Mouse (Mus musculus) megakaryocyte, adult 5-6 weeks (primary cell): ENCODE measurements around the gene Hhipl1. TPM values are rescaled to one million over a fixed set of nuclear protein-coding genes. Genes with fewer than 3 reads are reported as not detected.

ENCODE experiments used
- ATAC-seq: 2 replicates; pipeline ENCODE4 v1.8.0; 2016; ENCODE audit warnings: mild to moderate bottlenecking, inconsistent platforms; ENCODE audit not compliant: poor library complexity, severe bottlenecking
- total RNA-seq, 2 experiments: library from RNA; stranded (forward) in 1 of 2; stranded (reverse) in 1 of 2; fragments of 153-499, 151-499 nt in 1 of 2; fragments of 221-1000, 200-1000 nt in 1 of 2; gene quantifications; 2 replicates each; pipeline versions ENCODE4 v1.2.3 to v1.2.4; 2015 to 2017

Gene Hhipl1
- total RNA-seq, 2 experiments from 2014 or later = not detected

DNA sequence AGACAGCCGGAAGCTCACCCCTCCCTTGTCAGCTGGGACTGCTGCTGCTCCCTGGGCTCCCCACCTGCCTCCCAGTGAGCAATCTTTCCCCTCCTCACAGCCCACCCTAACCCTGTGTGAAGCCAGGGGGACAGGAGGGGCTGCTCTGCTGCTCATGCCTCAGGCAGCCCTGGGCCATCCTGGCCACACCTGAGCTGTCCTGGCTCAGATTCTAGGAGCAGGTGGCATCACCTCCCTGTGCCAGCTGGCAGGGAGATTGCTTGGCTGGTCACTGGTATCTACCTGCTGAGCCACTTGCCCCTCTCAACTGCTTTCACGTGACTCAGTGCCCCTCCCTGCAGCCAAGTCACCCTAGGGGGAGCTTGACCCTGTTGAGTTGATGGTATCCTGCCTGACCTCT is 48.2 kb downstream of the Hhipl1 start:
- ATAC-seq = no peak

DNA sequence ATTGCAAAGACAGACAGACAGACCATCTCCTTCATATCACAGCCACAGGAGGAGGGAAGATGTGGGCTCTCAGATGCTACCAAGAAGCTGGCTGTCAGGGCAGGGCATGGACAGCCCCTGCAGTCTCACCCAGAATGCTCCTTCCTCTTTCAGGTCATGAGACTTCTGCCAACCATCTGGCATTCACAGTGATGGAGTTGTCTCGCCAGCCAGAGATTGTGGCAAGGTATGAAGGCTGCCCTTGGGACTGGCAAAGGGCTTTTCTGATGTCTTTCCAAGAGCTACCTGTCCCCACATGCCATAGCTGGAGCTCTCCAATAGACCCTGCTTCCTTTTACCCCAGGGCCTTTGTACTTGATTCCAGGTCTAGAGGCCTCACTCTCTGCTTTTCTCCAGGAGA is 49.2 kb downstream of the Hhipl1 start:
- ATAC-seq = no peak

DNA sequence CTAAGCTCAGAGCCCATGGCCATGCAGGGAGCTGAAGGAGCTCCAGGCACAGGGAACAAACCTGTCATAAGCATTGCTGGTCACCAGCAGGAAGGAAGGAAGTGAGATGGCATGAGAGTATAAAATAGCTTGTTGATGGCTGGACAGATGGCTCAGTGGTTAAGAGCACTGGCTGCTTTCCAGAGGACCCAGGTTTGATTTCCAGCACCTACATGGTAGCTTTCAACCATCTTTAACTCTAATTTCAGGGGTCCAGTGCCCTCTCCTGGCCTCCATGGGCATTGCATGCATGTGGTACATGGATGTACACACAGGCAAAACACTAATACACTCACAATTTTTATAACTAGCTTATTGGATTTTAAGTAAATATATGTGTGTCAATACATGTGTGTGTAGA is 49.9 kb downstream of the Hhipl1 start:
- no peak for ATAC-seq

DNA sequence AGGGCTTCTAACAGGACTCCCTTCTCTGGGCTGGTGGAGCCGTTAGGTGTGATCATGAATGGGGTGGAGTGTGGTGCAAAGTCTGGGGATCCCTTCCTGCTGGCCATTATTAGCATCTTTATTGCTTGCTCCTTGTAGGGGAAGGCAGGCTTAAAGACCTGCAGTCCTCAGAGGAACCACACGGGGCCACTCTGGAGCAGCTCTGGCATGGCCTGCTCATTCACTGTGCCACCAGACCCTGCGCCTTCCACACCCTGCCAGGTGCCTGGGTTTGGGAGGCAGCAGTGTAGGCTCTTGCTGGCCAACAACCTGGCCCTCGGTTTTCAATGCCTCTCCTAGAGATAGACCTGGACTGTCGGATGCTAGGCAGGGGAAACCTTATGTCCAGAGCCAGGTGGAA is 57.7 kb downstream of the Hhipl1 start:
- peak; percentile 88 for ATAC-seq

DNA sequence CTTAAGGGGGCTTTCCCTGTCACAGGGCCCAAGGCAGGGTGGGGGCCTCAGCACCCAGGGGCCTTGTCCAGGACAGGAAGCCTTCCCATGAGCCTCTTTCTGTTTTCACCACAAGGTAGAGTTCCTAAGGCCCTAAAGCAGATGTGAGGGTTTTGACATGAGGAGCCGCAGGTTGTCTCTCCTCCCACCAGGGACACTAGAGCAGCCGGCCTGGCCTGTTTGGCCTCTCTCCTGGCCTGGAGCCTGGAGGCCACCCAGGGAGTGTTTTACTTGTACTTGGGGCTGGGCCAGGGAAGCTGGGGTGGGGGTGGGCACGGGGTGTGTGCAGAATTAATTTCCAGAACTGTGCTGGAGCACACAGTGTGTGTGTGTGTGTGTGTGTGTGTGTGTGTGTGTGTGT is 59.3 kb downstream of the Hhipl1 start:
- no peak for ATAC-seq

DNA sequence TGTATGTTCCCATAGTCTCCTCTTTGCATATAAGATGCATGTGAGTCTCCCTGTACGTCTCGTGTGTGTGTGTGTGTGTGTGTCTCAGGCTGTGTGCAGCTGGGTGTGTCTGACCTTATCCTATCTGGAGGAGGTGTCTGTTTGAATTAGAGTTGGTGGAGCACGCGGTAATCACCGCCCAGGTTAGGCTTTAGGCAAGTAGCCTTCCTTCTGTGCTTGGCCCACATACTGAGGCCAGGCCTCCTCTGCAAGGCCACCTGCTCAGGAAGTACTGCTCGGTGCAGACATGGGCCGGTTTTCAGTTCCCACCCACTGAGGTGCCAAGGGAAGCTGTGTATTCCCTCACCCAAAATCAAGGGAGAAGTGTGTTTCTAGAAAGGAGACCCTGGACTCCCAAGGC is 59.8 kb downstream of the Hhipl1 start:
- no peak for ATAC-seq

DNA sequence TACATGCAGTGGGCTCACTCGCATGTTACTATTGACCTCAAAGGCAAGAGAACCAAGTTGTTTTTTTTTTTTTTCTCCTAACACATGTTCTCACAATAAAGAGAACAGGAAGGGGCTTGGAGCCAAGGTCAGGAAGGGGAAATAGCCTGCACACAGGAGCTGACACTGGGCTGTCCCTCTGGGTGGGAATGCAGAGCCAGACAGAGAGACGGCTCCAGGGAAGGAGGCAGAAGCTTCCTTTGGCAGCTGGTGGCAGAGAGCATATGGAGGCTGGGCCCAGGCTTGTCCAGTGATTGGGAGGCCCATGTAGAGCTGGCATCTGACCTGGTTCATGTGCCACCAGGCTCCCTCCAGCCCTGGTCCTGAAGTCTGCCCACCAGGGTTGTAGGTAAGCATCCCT is 61.8 kb downstream of the Hhipl1 start:
- ATAC-seq = no peak

DNA sequence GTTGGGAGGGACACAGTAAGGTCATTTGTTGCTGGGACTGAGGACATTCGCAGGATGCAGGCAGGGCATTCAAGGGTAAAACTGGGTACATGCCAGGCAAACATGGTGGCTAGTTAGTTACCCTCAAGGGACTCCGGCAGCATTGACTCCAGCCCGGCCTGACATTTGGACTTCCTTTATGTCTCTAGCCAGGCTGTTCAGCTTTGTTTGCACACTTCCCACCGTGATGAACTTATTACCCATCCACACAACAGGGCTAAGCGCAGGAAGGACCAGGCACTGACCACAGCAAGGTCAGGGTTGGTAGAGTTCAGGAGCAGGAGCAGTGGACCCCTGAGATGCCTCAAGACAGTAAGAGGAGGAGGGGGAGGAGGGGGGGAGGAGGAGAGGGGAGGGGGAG is 62.9 kb downstream of the Hhipl1 start:
- ATAC-seq = no peak

DNA sequence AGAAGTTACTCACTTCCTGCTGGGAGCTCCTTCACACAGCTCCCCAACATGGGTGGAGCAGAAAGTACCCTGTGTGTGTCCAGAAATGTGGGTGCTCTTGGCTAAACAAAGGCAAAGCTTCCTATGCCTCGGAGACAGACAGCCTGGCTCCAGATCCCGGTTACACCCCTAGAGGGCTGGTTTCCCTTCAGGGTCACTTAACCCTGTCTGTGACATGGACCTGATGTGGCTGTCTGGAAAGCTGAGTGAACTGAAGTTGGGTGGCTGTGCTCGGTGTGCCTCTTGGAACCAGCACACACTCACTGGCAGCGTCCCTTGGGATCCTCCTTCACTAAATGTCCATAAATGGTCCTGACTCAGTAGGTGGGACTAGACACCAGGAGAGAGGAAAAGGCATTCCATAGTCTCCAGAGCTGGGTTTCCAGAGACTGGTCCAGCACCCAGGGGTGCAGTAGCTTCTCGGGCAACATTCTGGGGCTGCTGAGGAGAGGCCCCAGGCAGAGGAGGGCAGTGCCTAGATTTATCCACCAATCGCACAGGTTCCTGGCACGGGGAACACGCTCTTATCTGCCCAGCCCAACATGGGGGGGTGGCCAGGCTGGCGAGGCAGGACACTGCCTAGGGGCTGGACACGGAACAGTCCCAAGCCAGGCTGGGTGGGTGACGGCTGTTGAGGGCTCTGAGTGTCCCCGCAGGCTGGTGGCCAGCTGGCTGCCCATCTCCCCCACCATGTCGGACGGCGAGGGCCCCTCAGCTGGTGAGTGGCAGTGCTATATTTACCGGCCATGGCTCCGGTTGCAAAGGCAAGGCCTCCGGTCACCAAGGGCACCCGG is 64.7 kb downstream of the Hhipl1 start, which contains the start of gene Eml1:
Gene Eml1 (plus strand): TSS at position 362 of the 833 bp plus-strand sequence.
- no peak for ATAC-seq

DNA sequence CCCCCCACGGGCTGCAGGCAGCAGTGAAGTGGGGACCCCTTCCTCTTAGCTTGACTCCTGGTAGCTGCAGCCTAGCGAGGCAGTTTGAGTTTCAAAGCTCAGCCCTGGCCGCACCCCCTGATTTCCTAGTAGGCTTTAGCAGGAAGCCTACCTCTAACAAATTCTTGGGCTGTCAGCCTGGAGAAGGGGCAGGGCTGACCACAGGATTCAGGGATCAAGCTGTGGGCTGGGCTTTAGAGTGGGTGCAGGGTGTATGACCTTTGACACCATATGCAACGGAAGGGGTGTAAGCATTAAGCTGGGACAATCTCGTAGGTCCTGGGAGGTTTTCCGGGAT is 65.3 kb downstream of the Hhipl1 start:
- ATAC-seq = no peak

DNA sequence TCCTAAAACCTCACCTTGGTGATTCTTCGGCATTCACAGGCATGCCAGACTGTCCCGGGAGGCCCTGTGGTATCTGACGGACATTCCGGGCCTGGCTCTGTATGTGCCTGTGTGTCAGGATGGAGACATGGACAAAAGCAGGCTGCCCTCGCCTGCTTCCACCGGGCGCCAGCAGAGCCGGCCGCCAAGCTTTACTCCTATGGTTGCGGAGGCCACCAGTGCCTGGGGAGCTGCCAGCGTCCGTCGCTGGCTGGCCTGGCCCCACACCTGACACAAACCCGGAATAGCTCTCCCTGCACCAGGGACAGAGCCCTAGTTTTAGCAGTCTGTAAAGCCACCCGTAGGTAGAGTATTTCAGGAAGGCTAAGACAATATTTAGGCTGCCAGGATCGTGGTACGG is 66.2 kb downstream of the Hhipl1 start:
- no peak for ATAC-seq

DNA sequence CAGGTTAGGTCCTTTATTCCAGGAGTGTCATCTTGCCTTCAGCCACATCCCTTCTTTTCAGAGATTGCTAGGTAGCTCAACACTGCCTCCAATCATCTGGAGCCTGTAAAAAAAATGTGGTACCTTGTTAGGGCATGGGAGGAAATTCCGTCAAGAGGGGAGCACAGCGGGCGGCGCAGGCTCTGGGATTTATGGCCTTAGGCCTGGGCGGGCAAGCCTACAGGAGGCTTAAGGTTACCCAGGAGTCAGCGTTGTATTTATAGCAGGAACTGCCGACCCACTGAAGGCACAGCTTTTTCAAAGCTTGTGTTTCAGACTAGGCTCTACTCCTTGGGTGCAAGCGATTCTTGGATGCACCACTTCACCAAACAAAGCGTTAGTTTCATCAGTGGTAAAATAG is 67.5 kb downstream of the Hhipl1 start:
- no peak for ATAC-seq

DNA sequence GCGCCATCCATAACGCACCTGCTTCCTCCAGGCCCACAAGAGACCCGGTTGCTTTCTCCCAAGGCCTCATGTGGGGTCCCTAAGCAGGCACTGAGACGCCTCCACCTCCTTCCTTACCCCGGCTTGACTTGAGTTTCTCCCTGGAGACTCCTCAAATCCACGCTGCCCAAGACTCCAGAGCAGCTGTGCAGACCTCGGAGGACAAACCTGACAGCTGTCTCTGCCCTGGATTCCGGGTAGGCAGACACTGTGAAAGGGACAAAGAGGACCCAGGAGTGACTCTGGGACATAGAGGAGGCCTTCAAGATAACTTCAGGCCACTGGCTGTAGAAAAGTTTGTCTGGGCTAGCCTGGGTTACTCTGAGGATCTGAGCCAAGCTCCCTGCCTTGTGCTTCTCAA is 68.6 kb downstream of the Hhipl1 start:
- ATAC-seq = no peak

DNA sequence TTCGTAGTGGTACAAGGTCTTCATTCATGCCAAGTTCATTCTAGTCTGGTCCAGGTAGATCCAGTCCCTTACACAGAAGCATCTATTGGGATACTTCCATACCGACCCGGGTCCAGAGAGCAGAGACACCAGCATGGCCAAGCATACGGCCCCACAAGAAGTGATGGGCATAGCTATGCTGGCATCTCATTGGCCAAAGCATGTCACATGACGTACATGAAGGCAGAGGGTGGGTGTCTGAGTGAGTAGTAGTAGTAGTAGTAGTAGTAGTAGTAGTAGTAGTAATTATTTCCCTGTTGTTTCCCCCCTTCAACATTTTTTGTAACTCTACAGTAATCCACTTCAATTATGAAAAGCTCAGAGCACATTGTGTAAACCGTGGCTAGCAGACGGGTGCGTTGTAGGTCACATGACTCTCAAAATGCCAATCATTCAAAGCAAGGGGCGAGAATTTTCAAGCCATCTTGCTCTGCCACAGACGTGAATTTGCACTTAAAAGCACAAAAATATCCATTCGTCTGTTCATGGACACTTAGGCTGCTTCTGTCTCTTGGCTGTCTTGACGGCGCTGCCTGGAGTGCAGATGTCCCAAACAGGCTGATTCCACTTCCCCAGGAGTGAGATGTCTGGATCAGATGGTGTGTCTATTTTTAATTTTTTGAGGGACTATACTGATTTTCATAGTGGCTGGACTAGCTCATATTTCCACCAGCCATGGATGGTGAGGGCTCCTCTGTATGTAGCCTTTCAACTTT is 72.5 kb downstream of the Hhipl1 start:
- no peak for ATAC-seq

Other genes starting within 250 kb of the Hhipl1 start
- 58.4 and 60.3 TPM in 2 replicates for gene Setd3, start 127.0 kb upstream of the Hhipl1 start, total RNA-seq (2015)
- 109 and 112 TPM in 2 replicates for gene Setd3, start 127.0 kb upstream of the Hhipl1 start, total RNA-seq (2017)
- gene Ccnk, start 126.7 kb upstream of the Hhipl1 start, total RNA-seq (2015) = 53.3 and 61.4 TPM in 2 replicates
- gene Ccnk, start 126.7 kb upstream of the Hhipl1 start, total RNA-seq (2017) = 8.3 and 14.5 TPM in 2 replicates
- 0.04 and 0.05 TPM in 2 replicates for gene Ccdc85c, start 30.8 kb upstream of the Hhipl1 start, total RNA-seq (2015)
- gene Ccdc85c, start 30.8 kb upstream of the Hhipl1 start, total RNA-seq (2017) = 0.11 and 0.37 TPM in 2 replicates
- gene Cyp46a1, start 28.1 kb downstream of the Hhipl1 start, total RNA-seq (2015) = not detected in 2 replicates
- not detected in 2 replicates for gene Cyp46a1, start 28.1 kb downstream of the Hhipl1 start, total RNA-seq (2017)
- 0.60 TPM in 1 of 2 replicates, not detected in the other for gene Eml1, start 64.7 kb downstream of the Hhipl1 start, total RNA-seq (2015)
- not detected in 2 replicates for gene Eml1, start 64.7 kb downstream of the Hhipl1 start, total RNA-seq (2017)
- gene Evl, start 248.4 kb downstream of the Hhipl1 start, total RNA-seq (2015) = 153 and 169 TPM in 2 replicates
- gene Evl, start 248.4 kb downstream of the Hhipl1 start, total RNA-seq (2017) = 109 and 125 TPM in 2 replicates